Comparison of ENCODE assay signal across 16 mouse cellular contexts in genomic region chr9:27260378-27260947, GRCm38 (mm10). TPM values are rescaled to one million over a fixed set of nuclear protein-coding genes. Genes with fewer than 3 reads are reported as not detected.
"Had no signal": no experiment of that assay in that cellular context is flagged by ENCODE, and none has a peak within 500 bp of the region (broad histone marks: within the 10 kb centered on the region; RNA-seq: fewer than 3 reads in every experiment).

No protein-coding gene starts in this region.

- H3K9me3 ChIP-seq: limb, embryonic 12.5 days; limb, embryonic 15.5 days; midbrain, embryonic 12.5 days; midbrain, embryonic 15.5 days had no signal

- H3K36me3 ChIP-seq: limb, embryonic 12.5 days; limb, embryonic 15.5 days; midbrain, embryonic 12.5 days; midbrain, embryonic 15.5 days had no signal

- H3K27me3 ChIP-seq: limb, embryonic 12.5 days; limb, embryonic 15.5 days; midbrain, embryonic 12.5 days; midbrain, embryonic 15.5 days had no signal

- H3K4me2 ChIP-seq: limb, embryonic 12.5 days; limb, embryonic 15.5 days; liver, embryonic 11.5 days; lung, embryonic 14.5 days; midbrain, embryonic 12.5 days; midbrain, embryonic 15.5 days had no signal

- H3K9ac ChIP-seq: limb, embryonic 12.5 days; limb, embryonic 15.5 days; liver, embryonic 14.5 days; liver, postnatal 0 days; lung, embryonic 14.5 days; midbrain, embryonic 12.5 days; midbrain, embryonic 15.5 days had no signal

- H3K4me1 ChIP-seq: limb, embryonic 12.5 days; limb, embryonic 15.5 days; midbrain, embryonic 15.5 days had no signal

- H3K4me3 ChIP-seq: limb, embryonic 12.5 days; limb, embryonic 15.5 days; midbrain, embryonic 12.5 days; midbrain, embryonic 15.5 days had no signal

- ATAC-seq: liver, postnatal 0 days; lung, postnatal 0 days; midbrain, embryonic 15.5 days had no signal

- H3K27ac ChIP-seq: limb, embryonic 12.5 days; limb, embryonic 15.5 days; liver, embryonic 14.5 days; macrophage; midbrain, embryonic 12.5 days; midbrain, embryonic 15.5 days had no signal

- DNase-seq: kidney, postnatal 14 days; kidney, postnatal 4 days; left cerebral cortex, postnatal 4 days; liver, postnatal 0 days; lung, embryonic 14.5 days; thymus, adult 18-20 months; thymus, postnatal 14 days; thymus, postnatal 4 days had no signal

RNA-seq across cellular contexts. Expression of gene Igsf9b, which starts 38.5 kb away (rescaled TPM):
- polyA plus RNA-seq: macrophage had no signal
